Mouse (Mus musculus) embryonic facial prominence, embryonic 13.5 days (tissue): ENCODE data around the gene Frk. TPM values are rescaled to one million over a fixed set of nuclear protein-coding genes. Genes with fewer than 3 reads are reported as not detected.
"Not testable (repeated sequence)": the region's sequence is repeated elsewhere in the genome, so short reads cannot be mapped to it uniquely, and the experiment has no call there.

Experiments
- ATAC-seq: fragments of 200-750 bp; cut with Nextera tagmentation; 2 replicates; pipeline ENCODE4 v1.8.0; 2017; ENCODE audit warnings: low read depth; ENCODE audit not compliant: insufficient number of reproducible peaks, insufficient read depth, low FRiP score, low TSS enrichment
- H3K27ac ChIP-seq: fragments of 300-500 bp; sonication (generic); 2 replicates; pipeline ENCODE4 v1.5.1; 2015; ENCODE audit warnings: moderate library complexity, mild to moderate bottlenecking, inconsistent platforms
- H3K27me3 ChIP-seq: fragments of 300-500 bp; sonication (generic); 2 replicates; pipeline ENCODE4 v1.6.1; 2015; ENCODE audit warnings: mild to moderate bottlenecking, inconsistent platforms
- H3K36me3 ChIP-seq: fragments of 300-500 bp; sonication (generic); 2 replicates; pipeline ENCODE4 v1.6.1; 2015; ENCODE audit warnings: mild to moderate bottlenecking, inconsistent platforms
- H3K4me1 ChIP-seq: fragments of 300-500 bp; sonication (generic); 2 replicates; pipeline ENCODE4 v1.6.1; 2015; ENCODE audit warnings: inconsistent platforms
- H3K4me2 ChIP-seq: fragments of 300-500 bp; sonication (generic); 2 replicates; pipeline ENCODE4 v1.6.1; 2015; ENCODE audit warnings: moderate library complexity, mild to moderate bottlenecking, inconsistent platforms
- H3K4me3 ChIP-seq: fragments of 300-500 bp; sonication (generic); 2 replicates; pipeline ENCODE4 v1.5.1; 2015; ENCODE audit warnings: mild to moderate bottlenecking, inconsistent platforms
- H3K9ac ChIP-seq: fragments of 300-500 bp; sonication (generic); 2 replicates; pipeline ENCODE4 v1.6.1; 2015; ENCODE audit warnings: mild to moderate bottlenecking, inconsistent platforms
- H3K9me3 ChIP-seq: fragments of 300-500 bp; sonication (generic); 2 replicates; pipeline ENCODE4 v1.6.1; 2016; ENCODE audit warnings: inconsistent platforms
- WGBS: fragments of 180-500 bp; shearing (Covaris S2); methylation state at CpG from one replicate; pipeline ENCODE4 v1.1.7; 2015; ENCODE audit warnings: mixed read lengths; 5-methylcytosine and 5-hydroxymethylcytosine counted together
- polyA plus RNA-seq: library from polyadenylated mRNA; unstranded; fragments of >200 nt; fragmentation: Nextera tagmentation; extraction: Ambion mirVana; gene quantifications from 2 replicates; pipeline ENCODE4 v1.2.1, GENCODE M21; 2015

Gene Frk
- 15.6 and 18.0 TPM in 2 replicates for polyA plus RNA-seq

DNA sequence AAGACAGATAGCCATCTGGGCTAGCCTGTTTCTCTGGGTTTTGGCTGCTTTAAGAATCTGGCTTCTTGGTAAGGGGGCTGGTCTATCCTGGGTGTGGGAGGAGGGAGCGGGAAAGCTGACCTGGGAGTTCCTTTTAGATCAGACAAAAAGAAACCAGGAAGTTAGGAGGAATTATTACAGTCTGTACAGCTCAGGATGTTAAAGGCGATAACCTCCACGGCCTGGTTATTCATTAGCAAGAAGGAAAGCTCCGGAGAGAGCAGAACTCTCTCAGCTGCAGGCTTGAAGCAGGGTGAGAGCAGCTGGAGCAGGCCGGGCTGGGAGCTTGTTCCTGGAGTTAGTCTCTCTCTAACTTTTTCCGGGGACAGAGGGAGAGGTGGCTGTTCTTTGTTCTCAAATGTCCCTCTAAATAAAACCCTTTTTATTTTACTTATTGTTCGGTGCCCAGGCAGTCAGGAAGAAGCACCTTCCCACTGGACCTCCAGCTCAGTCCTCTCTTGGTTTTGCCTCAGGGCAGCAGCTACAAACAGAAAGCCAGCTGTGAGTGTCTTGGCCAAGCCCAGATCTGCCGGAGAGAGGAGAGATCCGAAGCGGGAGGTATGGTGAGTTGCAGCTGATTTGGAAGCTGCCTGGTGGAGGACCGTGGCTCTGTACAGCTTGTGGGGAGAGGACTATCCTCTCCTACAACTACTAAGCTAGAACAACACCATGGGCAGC, at the start of gene Frk:
TSS of gene Frk (plus strand) at position 103 of the 717 bp plus-strand sequence.
- H3K9ac ChIP-seq: peak within 1 kb of the TSS; percentile 79
- peak within 1 kb of the TSS; percentile 63 for H3K4me2 ChIP-seq
- peak; percentile 78; the same call in 1 of the 2 replicates for ATAC-seq
- H3K9me3 ChIP-seq: no peaks in the 10 kb centered on the region
- whole genome bisulfite sequencing: 3% methylated on average over 11 of the region's 11 CpGs
- H3K27ac ChIP-seq: peak within 1 kb of the TSS; percentile 86
- no peaks in the 10 kb centered on the region for H3K36me3 ChIP-seq
- peak within 1 kb of the TSS; percentile 50 for H3K4me3 ChIP-seq
- no peaks in the 10 kb centered on the region for H3K4me1 ChIP-seq
- no peaks in the 10 kb centered on the region for H3K27me3 ChIP-seq

GRCm38 (mm10) chr10:34434191-34434590, 49.0 kb upstream of the Frk start:
- H3K9ac ChIP-seq, H3K36me3 ChIP-seq, ATAC-seq, H3K4me1 ChIP-seq, H3K27ac ChIP-seq, H3K9me3 ChIP-seq, H3K4me2 ChIP-seq, H3K4me3 ChIP-seq, H3K27me3 ChIP-seq: not testable (repeated sequence)
- 91% methylated on average over 6 of the region's 14 CpGs for WGBS

- Histone ChIP-seq H3K9me3 (no peaks in the 10 kb centered on the region), H3K4me1 (no peaks in the 10 kb centered on the region), H3K27me3 (no peaks in the 10 kb centered on the region), H3K4me2 (no peak overlapping the region), H3K36me3 (no peaks in the 10 kb centered on the region), H3K9ac (no peak overlapping the region), H3K27ac (no peak overlapping the region), H3K4me3 (no peak overlapping the region)
- no peak for ATAC-seq
- WGBS: 76% methylated on average over 1 of the region's 1 CpGs
Measured at GRCm38 (mm10) chr10:34449469-34449868, 33.7 kb upstream of the Frk start.

- Histone ChIP-seq H3K4me3 (no peak overlapping the region), H3K4me1 (no peaks in the 10 kb centered on the region), H3K27ac (no peak overlapping the region), H3K36me3 (no peaks in the 10 kb centered on the region), H3K9me3 (no peaks in the 10 kb centered on the region), H3K9ac (no peak overlapping the region), H3K27me3 (no peaks in the 10 kb centered on the region), H3K4me2 (no peak overlapping the region)
- 55% methylated on average over 4 of the region's 4 CpGs for WGBS
- no peak for ATAC-seq
Measured at GRCm38 (mm10) chr10:34461451-34461850, 21.7 kb upstream of the Frk start.

GRCm38 (mm10) chr10:34464321-34464720, 18.9 kb upstream of the Frk start:
- Histone ChIP-seq H3K27me3 (no peaks in the 10 kb centered on the region), H3K4me2 (no peak overlapping the region), H3K9me3 (no peaks in the 10 kb centered on the region), H3K4me3 (no peak overlapping the region), H3K4me1 (no peaks in the 10 kb centered on the region), H3K36me3 (no peaks in the 10 kb centered on the region), H3K9ac (no peak overlapping the region), H3K27ac (no peak overlapping the region)
- no peak for ATAC-seq
- WGBS: 87% methylated on average over 4 of the region's 4 CpGs

GRCm38 (mm10) chr10:34469037-34469436, 14.2 kb upstream of the Frk start:
- Histone ChIP-seq H3K9ac (no peak overlapping the region), H3K27ac (no peak overlapping the region), H3K9me3 (no peaks in the 10 kb centered on the region), H3K27me3 (no peaks in the 10 kb centered on the region), H3K4me3 (no peak overlapping the region), H3K36me3 (no peaks in the 10 kb centered on the region), H3K4me2 (no peak overlapping the region), H3K4me1 (no peaks in the 10 kb centered on the region)
- 51% methylated on average over 2 of the region's 2 CpGs for WGBS
- no peak for ATAC-seq

GRCm38 (mm10) chr10:34479942-34480455, 3.2 kb upstream of the Frk start:
- Histone ChIP-seq H3K4me3 (no peak overlapping the region), H3K27me3 (no peaks in the 10 kb centered on the region), H3K27ac (no peak overlapping the region), H3K4me1 (no peaks in the 10 kb centered on the region), H3K9me3 (no peaks in the 10 kb centered on the region), H3K36me3 (no peaks in the 10 kb centered on the region), H3K4me2 (no peak overlapping the region), H3K9ac (no peak overlapping the region)
- ATAC-seq: no peak
- WGBS: 69% methylated on average over 4 of the region's 4 CpGs

DNA sequence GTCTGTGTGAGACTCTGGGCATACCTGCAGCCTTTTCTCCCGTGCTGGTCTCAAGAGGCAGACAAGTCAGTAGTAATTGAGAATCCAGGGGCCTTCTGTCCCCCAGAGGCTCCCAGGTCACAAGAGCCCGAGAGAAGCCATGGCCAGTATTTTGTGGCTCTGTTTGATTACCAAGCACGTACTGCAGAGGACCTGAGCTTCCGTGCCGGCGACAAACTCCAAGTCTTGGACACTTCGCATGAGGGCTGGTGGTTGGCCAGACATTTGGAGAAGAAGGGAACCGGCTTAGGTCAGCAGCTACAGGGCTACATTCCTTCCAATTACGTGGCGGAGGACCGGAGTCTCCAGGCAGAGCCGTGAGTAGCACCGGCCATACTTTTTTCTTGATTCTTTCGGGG, 814 bp downstream of the Frk start:
- H3K4me3 ChIP-seq: peak overlapping the region; percentile 50
- 39% methylated on average over 14 of the region's 14 CpGs for WGBS
- peak overlapping the region; percentile 86 for H3K27ac ChIP-seq
- H3K27me3 ChIP-seq: no peaks in the 10 kb centered on the region
- no peaks in the 10 kb centered on the region for H3K9me3 ChIP-seq
- ATAC-seq: peak; percentile 64; the same call in 1 of the 2 replicates
- H3K9ac ChIP-seq: peak overlapping the region; percentile 79
- no peaks in the 10 kb centered on the region for H3K4me1 ChIP-seq
- H3K36me3 ChIP-seq: no peaks in the 10 kb centered on the region
- H3K4me2 ChIP-seq: peak overlapping the region; percentile 63

GRCm38 (mm10) chr10:34485079-34485478, 1.9 kb downstream of the Frk start:
- Histone ChIP-seq H3K4me2 (peak overlapping the region; percentile 63), H3K36me3 (no peaks in the 10 kb centered on the region), H3K27me3 (no peaks in the 10 kb centered on the region), H3K4me1 (no peaks in the 10 kb centered on the region), H3K27ac (no peak overlapping the region), H3K9ac (no peak overlapping the region), H3K4me3 (peak overlapping the region; percentile 50), H3K9me3 (no peaks in the 10 kb centered on the region)
- ATAC-seq: no peak
- 61% methylated on average over 4 of the region's 4 CpGs for WGBS

GRCm38 (mm10) chr10:34507807-34508206, 24.6 kb downstream of the Frk start:
- WGBS: 75% methylated on average over 2 of the region's 2 CpGs
- Histone ChIP-seq H3K9ac (no peak overlapping the region), H3K36me3 (no peaks in the 10 kb centered on the region), H3K4me2 (no peak overlapping the region), H3K27ac (no peak overlapping the region), H3K4me1 (peaks cover 6% of the 10 kb centered on the region), H3K9me3 (no peaks in the 10 kb centered on the region), H3K4me3 (no peak overlapping the region), H3K27me3 (no peaks in the 10 kb centered on the region)
- no peak for ATAC-seq

- Histone ChIP-seq H3K4me1 (peaks cover 11% of the 10 kb centered on the region), H3K9ac (no peak overlapping the region), H3K27ac (no peak overlapping the region), H3K4me3 (no peak overlapping the region), H3K27me3 (no peaks in the 10 kb centered on the region), H3K36me3 (no peaks in the 10 kb centered on the region), H3K9me3 (no peaks in the 10 kb centered on the region), H3K4me2 (no peak overlapping the region)
- ATAC-seq: no peak
- 62% methylated on average over 1 of the region's 1 CpGs for WGBS
Measured at GRCm38 (mm10) chr10:34508593-34508992, 25.4 kb downstream of the Frk start.

- Histone ChIP-seq H3K27me3 (no peaks in the 10 kb centered on the region), H3K9ac (no peak overlapping the region), H3K4me1 (peaks cover 11% of the 10 kb centered on the region), H3K4me2 (no peak overlapping the region), H3K36me3 (no peaks in the 10 kb centered on the region), H3K27ac (no peak overlapping the region), H3K4me3 (no peak overlapping the region), H3K9me3 (no peaks in the 10 kb centered on the region)
- ATAC-seq: no peak
- 90% methylated on average over 2 of the region's 2 CpGs for WGBS
Measured at GRCm38 (mm10) chr10:34509256-34509655, 26.1 kb downstream of the Frk start.
